Mouse (Mus musculus) lung, embryonic 14.5 days (tissue): Measurements from ENCODE around the gene Camp. TPM values are rescaled to one million over a fixed set of nuclear protein-coding genes. Genes with fewer than 3 reads are reported as not detected.

ENCODE experiments used
- ATAC-seq: fragments of 200-750 bp; cut with Nextera tagmentation; 2 replicates; pipeline ENCODE4 v1.8.0; 2017; ENCODE audit warnings: mild to moderate bottlenecking, moderate TSS enrichment, moderate library complexity; ENCODE audit not compliant: insufficient read depth
- DNase-seq: peaks from one replicate; pipeline ENCODE4 v3.0.0-alpha.2; 2015
- H3K27ac ChIP-seq: fragments of 300-500 bp; sonication (generic); 2 replicates; pipeline ENCODE4 v1.5.1; 2014; ENCODE audit warnings: low read depth, mild to moderate bottlenecking, moderate library complexity
- H3K27me3 ChIP-seq: fragments of 300-500 bp; sonication (generic); 2 replicates; pipeline ENCODE4 v1.6.1; 2014; ENCODE audit warnings: low read length, control low read depth; ENCODE audit not compliant: insufficient read depth
- H3K36me3 ChIP-seq: fragments of 300-500 bp; sonication (generic); 2 replicates; pipeline ENCODE4 v1.6.1; 2014; ENCODE audit warnings: control low read depth; ENCODE audit not compliant: insufficient read depth
- H3K4me1 ChIP-seq: fragments of 300-500 bp; sonication (generic); 2 replicates; pipeline ENCODE4 v1.6.1; 2014; ENCODE audit warnings: antibody characterized with exemption, control low read depth; ENCODE audit not compliant: insufficient read depth
- H3K4me2 ChIP-seq: fragments of 300-500 bp; sonication (generic); 2 replicates; pipeline ENCODE4 v1.6.1; 2014; ENCODE audit warnings: mild to moderate bottlenecking
- H3K4me3 ChIP-seq: fragments of 300-500 bp; sonication (generic); 2 replicates; pipeline ENCODE4 v1.5.1; 2014; ENCODE audit warnings: low read depth, low read length
- H3K9ac ChIP-seq: fragments of 300-500 bp; sonication (generic); 2 replicates; pipeline ENCODE4 v1.6.1; 2014
- H3K9me3 ChIP-seq: fragments of 300-500 bp; sonication (generic); 2 replicates; pipeline ENCODE4 v1.6.1; 2016; ENCODE audit warnings: low read depth, low read length, control low read depth
- CTCF ChIP-seq: IDR thresholded peaks from 2 replicates; pipeline ENCODE4 v1.5.1; 2016; ENCODE audit warnings: antibody characterized with exemption, low read depth
- WGBS: fragments of 180-500 bp; shearing (Covaris S2); extraction: QIAGEN DNeasy Blood & Tissue Kit; methylation state at CpG from one replicate; pipeline ENCODE4 v1.1.7; 2014; 5-methylcytosine and 5-hydroxymethylcytosine counted together
- polyA plus RNA-seq: library from polyadenylated mRNA; unstranded; fragments of >200 nt; fragmentation: Nextera tagmentation; extraction: Ambion mirVana; gene quantifications from 2 replicates; pipeline ENCODE4 v1.2.1, GENCODE M21; 2014

Gene Camp
- polyA plus RNA-seq, 1 experiment from 2014 or later: not detected

DNA sequence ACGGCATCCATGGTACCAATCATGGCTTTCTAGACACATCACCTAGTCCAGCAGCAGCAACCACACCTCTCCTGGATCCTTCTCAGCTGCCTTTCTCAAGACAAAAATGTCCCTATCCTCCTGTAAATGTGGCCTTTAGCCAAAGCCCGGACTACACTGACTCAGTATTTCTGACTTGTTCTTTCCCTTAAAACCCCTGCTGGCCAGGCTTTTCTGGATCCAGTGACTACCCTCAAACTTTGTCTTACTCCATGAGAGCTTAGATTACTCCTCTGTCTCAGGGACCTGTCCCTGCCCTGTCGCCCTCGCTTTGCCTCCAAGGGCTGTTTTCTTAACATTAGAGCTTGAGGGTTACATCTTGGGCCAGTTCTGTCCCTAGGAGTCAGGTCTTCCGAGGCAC is 682 bp upstream of the Camp start:
- ATAC-seq: no peak
- 83% methylated on average over 5 of the region's 5 CpGs for WGBS
- no peak overlapping the region for H3K9ac ChIP-seq

DNA sequence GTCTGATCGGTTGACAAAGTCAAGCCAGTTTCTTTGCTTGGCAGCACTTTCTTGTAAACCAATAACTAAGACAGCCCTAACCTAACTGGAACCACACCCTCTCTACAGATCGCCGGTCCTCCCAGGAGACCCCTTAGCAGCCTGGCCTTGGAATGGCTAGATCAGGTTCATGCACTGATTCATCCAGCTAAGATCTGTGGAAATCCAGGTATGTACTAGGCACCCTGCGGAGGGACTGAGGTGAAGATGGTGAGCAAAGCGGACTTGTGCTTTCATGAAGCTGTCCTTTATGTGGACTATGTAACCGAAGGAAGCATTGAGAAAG is 16.4 kb downstream of the Camp start:
- H3K27ac ChIP-seq: no peak overlapping the region
- no peak for TF ChIP-seq CTCF
- DNase-seq (no peak), ATAC-seq (peak; percentile 58)
- peak overlapping the region; percentile 45 for H3K9ac ChIP-seq
- peak overlapping the region; percentile 50 for H3K4me3 ChIP-seq
- no peaks in the 10 kb centered on the region for H3K27me3 ChIP-seq
- WGBS: 11% methylated on average over 6 of the region's 6 CpGs
- H3K9me3 ChIP-seq: no peaks in the 10 kb centered on the region
- H3K4me2 ChIP-seq: peak overlapping the region; percentile 60
- H3K4me1 ChIP-seq: no peaks in the 10 kb centered on the region
- H3K36me3 ChIP-seq: peaks cover 14% of the 10 kb centered on the region

More for the DNA sequence above, 682 bp upstream of the Camp start:
- Histone ChIP-seq H3K4me3 (no peak overlapping the region), H3K4me2 (no peak overlapping the region), H3K27me3 (no peaks in the 10 kb centered on the region), H3K4me1 (no peaks in the 10 kb centered on the region), H3K27ac (no peak overlapping the region), H3K36me3 (no peaks in the 10 kb centered on the region), H3K9me3 (no peaks in the 10 kb centered on the region)
- TF ChIP-seq CTCF: no peak
- no peak for DNase-seq

DNA sequence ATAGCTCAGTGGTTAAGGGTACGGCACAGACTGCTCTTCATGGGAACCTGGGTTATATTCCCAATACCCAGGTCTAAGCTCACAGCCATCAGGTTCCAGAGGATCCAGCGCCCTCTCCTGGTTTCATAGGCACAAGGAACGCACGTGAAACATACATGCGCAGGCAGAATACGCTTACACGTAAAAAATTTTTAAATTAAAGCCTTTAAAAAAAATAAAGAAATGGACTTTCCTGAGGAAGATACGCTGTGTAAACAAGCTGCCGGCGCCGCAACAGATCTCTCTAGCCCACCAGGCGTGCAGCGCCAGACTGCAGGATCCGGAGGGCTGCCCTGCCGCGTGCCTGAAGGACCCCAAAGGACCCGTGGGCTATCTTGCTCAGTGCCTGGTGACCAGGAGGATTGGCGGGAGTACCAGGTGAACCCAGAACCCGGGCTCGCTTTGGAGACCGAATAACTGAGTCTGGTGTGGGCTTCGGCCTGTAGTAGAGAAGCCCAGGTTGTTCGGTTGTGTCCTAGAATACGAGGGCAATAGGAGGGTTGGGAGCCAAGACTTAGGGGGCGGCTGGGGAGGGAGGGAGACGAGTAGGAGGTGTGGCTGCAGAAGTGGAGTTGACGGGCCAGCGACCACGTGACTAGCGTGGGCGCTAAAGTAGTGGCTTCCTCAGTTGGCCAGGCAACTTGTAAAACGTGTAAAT is 16.9 kb downstream of the Camp start, which contains the start of gene Nme6:
TSS of gene Nme6 (plus strand) at position 359 of the 697 bp plus-strand sequence.
- Histone ChIP-seq H3K9me3 (no peaks in the 10 kb centered on the region), H3K4me3 (peak within 1 kb of the TSS; percentile 50), H3K36me3 (peaks cover 12% of the 10 kb centered on the region), H3K4me1 (no peaks in the 10 kb centered on the region), H3K27ac (peak within 1 kb of the TSS; percentile 50), H3K9ac (peak within 1 kb of the TSS; percentile 45), H3K4me2 (peak within 1 kb of the TSS; percentile 60), H3K27me3 (no peaks in the 10 kb centered on the region)
- under 1% methylated on average over 32 of the region's 32 CpGs for WGBS
- DNase-seq: peak; percentile 95
- ATAC-seq: peak; percentile 99
- peak; percentile 78 for TF ChIP-seq CTCF

- WGBS: 63% methylated on average over 5 of the region's 5 CpGs
- Histone ChIP-seq H3K27ac (no peak overlapping the region), H3K4me2 (no peak overlapping the region), H3K27me3 (no peaks in the 10 kb centered on the region), H3K36me3 (peaks cover 2% of the 10 kb centered on the region; the same call in 1 of the 2 replicates), H3K9ac (no peak overlapping the region), H3K4me1 (no peaks in the 10 kb centered on the region), H3K9me3 (no peaks in the 10 kb centered on the region), H3K4me3 (no peak overlapping the region)
- ATAC-seq: no peak
- DNase-seq: no peak
- TF ChIP-seq CTCF: no peak
Measured at GRCm38 (mm10) chr9:109826181-109826580, 23.2 kb downstream of the Camp start.

DNA sequence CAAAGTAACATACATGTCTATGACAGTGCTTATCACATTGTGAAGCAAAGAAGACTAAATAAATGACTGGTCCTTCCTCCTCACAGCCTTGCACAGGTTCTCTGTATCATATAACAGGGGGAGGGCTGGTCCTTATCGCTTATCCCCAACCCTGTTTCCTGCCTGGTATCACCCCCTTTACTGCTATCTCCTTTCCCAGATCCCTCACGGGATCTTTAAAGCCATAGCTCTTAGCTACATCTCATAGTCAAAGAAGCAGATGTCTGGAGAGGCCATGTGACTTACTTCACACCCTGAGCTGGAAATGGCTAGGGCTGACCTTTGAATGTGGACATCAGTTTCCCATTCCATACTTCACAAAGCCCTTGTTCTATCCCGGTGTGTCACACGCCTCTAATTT is 23.7 kb downstream of the Camp start:
- no peak overlapping the region for H3K9ac ChIP-seq
- H3K4me2 ChIP-seq: no peak overlapping the region
- no peaks in the 10 kb centered on the region for H3K27me3 ChIP-seq
- no peak overlapping the region for H3K4me3 ChIP-seq
- no peak for ATAC-seq
- 49% methylated on average over 4 of the region's 4 CpGs for WGBS
- no peaks in the 10 kb centered on the region for H3K9me3 ChIP-seq
- no peaks in the 10 kb centered on the region for H3K4me1 ChIP-seq
- peaks cover 2% of the 10 kb centered on the region; the same call in 1 of the 2 replicates for H3K36me3 ChIP-seq
- DNase-seq: no peak
- H3K27ac ChIP-seq: no peak overlapping the region
- no peak for TF ChIP-seq CTCF

DNA sequence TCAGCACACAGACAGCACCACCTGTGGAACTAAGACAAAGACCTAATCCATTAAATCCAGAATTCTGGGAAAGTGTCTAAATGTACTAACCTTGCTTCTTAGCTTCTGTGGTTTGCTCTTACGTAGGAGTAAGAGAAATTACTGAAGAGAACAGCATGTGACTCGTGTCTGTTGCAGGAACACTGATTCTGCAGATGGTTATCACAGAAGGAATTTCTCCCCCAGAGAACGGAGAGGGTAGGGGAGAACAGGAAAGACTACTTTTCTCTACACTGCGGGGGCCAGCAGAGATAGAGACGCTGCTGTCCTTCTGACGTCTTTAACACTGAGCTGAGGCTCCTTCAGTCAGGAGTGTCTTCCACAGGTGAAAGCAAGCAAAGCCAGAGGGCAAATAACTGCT is 33.1 kb downstream of the Camp start:
- H3K4me3 ChIP-seq: no peak overlapping the region

GRCm38 (mm10) chr9:109813424-109813823 is 36.0 kb downstream of the Camp start:
- H3K9ac ChIP-seq: no peak overlapping the region
- no peak overlapping the region for H3K4me3 ChIP-seq
- DNase-seq (peak; percentile 24), ATAC-seq (no peak; the same call in 1 of the 2 replicates)
- no peak overlapping the region for H3K27ac ChIP-seq
- WGBS: 43% methylated on average over 7 of the region's 7 CpGs
- no peaks in the 10 kb centered on the region for H3K9me3 ChIP-seq
- no peak for TF ChIP-seq CTCF
- H3K4me1 ChIP-seq: no peaks in the 10 kb centered on the region
- no peaks in the 10 kb centered on the region for H3K27me3 ChIP-seq
- H3K36me3 ChIP-seq: no peaks in the 10 kb centered on the region
- H3K4me2 ChIP-seq: no peak overlapping the region

More for the DNA sequence above, 33.1 kb downstream of the Camp start:
- ATAC-seq: no peak
- H3K36me3 ChIP-seq: no peaks in the 10 kb centered on the region
- no peak overlapping the region for H3K9ac ChIP-seq
- H3K9me3 ChIP-seq: no peaks in the 10 kb centered on the region
- no peak overlapping the region for H3K27ac ChIP-seq
- H3K27me3 ChIP-seq: no peaks in the 10 kb centered on the region
- TF ChIP-seq CTCF: no peak
- no peak overlapping the region for H3K4me2 ChIP-seq
- DNase-seq: no peak
- H3K4me1 ChIP-seq: no peaks in the 10 kb centered on the region
- WGBS: 37% methylated on average over 6 of the region's 6 CpGs
